Mouse (Mus musculus) testis, adult 2 months (tissue): Measurements from ENCODE around the gene Ccdc152.

Experiments
- CTCF ChIP-seq: fragments of 200-500 bp; IDR thresholded peaks from 2 replicates; pipeline ENCODE4 v1.5.1; 2012; ENCODE audit warnings: low read depth, mild to moderate bottlenecking, inconsistent platforms, low read length, moderate library complexity; ENCODE audit not compliant: control insufficient read depth, insufficient read depth, insufficient replicate concordance
- POLR2A ChIP-seq: fragments of 200-500 bp; IDR thresholded peaks from 2 replicates; pipeline ENCODE4 v1.6.1; 2012; ENCODE audit warnings: low read depth, mild to moderate bottlenecking, inconsistent platforms, low read length, moderate library complexity; ENCODE audit not compliant: control insufficient read depth

DNA sequence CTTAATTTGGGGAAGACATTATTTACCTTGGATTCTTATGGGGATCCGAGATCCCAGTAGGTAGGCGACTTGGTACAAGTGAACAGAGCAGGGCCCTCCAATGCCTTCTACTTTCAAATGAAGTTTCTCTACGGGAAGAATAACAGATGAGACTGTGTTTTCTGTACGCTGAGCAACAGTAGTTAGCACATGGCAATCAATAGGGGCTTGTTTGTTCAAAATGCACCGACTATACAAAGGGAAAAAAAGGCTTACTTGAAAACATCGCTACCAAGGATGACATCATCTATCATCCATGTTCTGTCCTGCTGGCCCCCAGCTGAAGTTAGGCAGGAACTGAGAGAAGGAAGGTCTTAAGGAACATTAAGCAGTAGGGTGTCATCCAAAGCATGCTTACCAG lies 35.1 kb downstream of the Ccdc152 start, which contains the start of gene Selenop:
- TF ChIP-seq CTCF (no peak), POLR2A (no peak)
